Mouse (Mus musculus) right cerebral cortex, postnatal 14 days (tissue): ENCODE results near the gene Cped1.
"Not testable (repeated sequence)": the region's sequence is repeated elsewhere in the genome, so short reads cannot be mapped to it uniquely, and the experiment has no call there.

Experiments used
- DNase-seq: peaks from one replicate; pipeline ENCODE4 v3.0.0; 2022

Cped1 gene

GRCm38 (mm10) chr6:22243321-22243720, 257.6 kb downstream of the Cped1 start:
- DNase-seq: no peak

DNA sequence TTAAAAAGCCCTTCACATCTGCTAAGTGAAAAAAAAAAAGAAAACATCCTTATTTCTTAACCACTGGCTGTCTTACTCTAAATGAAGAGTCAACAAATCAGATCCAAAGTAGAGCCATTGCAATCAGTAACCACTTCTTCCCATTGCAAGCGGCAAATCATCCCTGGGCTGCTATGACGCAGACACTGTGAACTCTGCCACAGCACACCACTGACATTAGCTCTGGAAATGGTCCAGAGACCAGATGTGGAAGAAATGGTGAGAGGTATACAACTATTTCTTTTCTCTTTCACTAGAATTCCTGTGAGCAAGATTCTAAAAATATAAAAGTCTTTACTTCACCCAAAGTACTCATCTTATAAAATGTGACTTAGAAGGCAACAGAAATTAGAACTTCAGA, 261.0 kb downstream of the Cped1 start:
- DNase-seq: no peak

- no peak for DNase-seq
These were observed 273.1 kb downstream of the Cped1 start for GRCm38 (mm10) chr6:22258784-22259183.

DNA sequence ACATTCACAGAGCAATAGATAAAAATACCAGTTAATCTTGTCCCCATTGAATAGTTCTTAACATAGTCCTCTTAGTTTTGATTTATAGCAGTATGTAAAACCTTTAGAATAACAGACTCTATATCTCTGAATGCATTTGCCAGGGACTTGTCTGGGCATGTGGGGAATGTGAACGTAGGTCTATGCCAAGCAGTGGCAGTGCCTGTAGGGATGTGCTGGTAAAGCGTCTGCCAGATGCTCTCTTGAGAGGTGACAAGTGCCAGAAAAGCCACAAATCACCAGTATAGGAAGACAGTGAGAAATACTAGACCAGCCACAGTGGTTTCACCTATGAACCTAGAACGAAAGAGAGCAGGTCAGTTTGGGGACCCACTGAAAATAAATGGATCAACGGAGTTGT, 276.8 kb downstream of the Cped1 start:
- DNase-seq: no peak

DNA sequence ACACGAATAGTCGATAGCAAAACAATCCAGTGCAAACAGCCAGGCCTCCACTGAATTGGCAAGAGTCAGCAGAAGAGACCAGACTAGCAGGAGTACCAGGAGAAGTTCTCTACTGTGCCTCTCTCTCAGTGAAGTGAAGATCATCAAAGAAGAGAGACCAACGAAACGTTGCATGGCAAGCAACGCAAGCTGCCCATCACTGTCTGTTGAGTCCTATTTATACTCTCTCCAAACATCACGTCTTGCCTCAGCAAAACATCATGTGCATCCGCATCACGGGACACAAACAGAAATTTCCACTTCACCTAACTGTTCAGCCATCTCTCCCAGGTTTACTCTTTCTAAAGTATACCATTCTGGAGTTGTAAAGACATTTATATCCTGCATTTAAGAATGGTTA, 278.4 kb downstream of the Cped1 start:
- not testable (repeated sequence) for DNase-seq

DNA sequence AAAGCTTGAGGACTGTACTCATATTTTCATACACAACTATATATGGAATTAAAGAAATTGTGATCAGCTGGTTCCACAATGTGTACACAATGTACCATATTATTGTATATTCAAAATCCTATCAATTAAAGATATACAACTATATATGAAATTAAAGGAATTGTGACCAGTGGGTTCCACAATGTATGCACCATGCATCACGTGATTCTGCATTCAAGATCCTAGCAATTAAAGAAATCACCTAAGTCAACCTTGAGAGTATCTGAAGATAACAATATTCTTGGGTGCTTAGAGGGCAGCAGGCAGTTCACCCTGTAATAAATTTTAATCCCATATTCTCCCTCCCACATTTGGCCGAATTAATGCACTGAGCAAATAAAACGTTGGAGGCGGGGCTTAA, 280.3 kb downstream of the Cped1 start:
- no peak for DNase-seq

- DNase-seq: no peak
These were observed 282.3 kb downstream of the Cped1 start for GRCm38 (mm10) chr6:22267807-22268667.

- no peak for DNase-seq
These were observed 283.0 kb downstream of the Cped1 start for GRCm38 (mm10) chr6:22268677-22269076.

GRCm38 (mm10) chr6:22269840-22270521, 284.3 kb downstream of the Cped1 start:
- DNase-seq: no peak

- DNase-seq: no peak
These were observed 292.2 kb downstream of the Cped1 start for GRCm38 (mm10) chr6:22277941-22278340.

- peak; percentile 24 for DNase-seq
These were observed 294.6 kb downstream of the Cped1 start for GRCm38 (mm10) chr6:22280217-22280861.

DNA sequence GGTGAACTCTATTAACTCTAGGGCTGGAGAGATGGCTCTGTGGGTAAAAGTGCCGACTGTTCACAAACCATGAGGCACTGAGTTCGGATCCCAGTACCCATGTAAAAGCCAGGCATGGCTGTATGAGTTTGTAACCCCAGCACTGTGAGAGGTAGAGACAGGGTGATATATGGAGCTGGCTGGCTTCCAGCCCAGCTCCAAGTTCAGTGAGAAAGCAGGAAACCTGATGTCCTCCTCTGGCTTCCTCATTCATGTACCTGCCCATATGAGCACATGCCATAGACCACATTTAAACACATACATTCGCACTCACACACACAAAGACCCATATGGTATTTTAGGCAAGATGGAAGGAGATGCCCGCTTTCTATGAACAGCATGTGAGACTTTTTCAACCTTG, 296.7 kb downstream of the Cped1 start:
- no peak for DNase-seq

DNA sequence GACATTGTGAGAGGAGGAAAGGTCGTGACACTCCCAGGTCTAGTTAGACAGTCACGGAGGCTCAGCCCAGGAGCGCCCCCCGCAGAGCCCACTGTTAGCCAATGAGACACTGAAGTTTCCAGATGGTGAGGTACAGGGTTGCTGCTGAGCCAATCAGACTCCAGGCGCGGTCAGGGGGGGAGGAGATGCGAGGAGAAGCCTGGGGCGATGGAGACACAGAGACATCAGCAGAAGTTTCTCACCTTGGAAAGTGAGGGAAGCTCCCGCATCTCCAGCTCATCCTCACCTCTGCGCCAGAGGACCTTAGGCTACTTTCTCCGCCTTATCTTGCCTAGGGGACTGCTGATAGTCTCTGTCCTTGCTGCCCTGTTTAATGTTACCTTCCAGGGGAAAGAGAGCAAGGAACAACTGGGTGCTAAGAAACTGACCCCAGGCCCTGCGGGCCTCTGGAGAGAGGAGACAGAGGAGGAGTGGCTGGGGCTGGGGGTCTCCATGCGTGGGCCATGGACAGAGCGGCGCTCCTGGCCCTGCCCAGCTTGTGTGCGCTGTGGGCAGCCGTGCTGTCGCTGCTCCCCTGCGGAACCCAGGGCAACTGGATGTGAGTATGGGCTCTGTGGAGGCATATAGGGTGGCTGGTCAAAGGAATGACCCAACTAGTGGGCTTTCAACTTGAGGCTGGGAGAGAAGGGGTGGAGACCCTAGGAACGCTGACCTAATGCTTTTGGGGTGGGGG, 302.5 kb downstream of the Cped1 start, which contains the start of gene Wnt16:
Wnt16 (plus strand) TSS at position 224 of the 733 bp plus-strand sequence.
- DNase-seq: peak; percentile 28

DNA sequence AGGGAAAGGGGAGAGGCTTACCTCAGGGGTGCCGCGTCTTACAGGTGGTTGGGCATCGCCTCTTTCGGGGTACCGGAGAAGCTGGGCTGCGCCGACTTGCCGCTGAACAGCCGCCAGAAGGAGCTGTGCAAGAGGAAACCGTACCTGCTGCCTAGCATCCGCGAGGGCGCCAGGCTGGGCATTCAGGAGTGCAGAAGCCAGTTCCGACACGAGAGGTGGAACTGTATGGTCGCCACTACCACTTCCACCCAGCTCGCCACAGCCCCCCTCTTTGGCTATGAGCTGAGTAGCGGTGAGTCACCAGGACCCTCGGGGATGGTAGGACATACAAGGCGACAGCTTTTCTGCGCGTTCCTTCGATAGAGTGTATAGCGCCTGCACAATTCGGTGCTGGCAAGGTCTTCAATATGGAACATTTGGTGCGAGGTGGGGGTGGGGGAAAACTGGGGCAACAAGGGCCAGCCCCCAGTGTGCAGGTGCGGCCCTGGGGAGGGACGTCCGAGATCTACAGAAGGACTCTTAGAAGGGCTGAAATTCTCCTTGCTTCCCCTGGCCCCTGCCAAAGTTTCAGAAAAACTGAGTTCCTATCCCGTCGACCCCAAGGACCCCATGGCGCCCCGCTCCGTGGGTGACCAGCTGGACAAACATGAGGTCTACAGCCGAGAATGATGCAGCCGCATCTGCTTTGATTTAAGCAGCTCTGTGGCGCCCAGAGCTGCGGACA, 303.2 kb downstream of the Cped1 start:
- peak; percentile 41 for DNase-seq

GRCm38 (mm10) chr6:22289461-22290021, 303.8 kb downstream of the Cped1 start:
- DNase-seq: no peak

DNA sequence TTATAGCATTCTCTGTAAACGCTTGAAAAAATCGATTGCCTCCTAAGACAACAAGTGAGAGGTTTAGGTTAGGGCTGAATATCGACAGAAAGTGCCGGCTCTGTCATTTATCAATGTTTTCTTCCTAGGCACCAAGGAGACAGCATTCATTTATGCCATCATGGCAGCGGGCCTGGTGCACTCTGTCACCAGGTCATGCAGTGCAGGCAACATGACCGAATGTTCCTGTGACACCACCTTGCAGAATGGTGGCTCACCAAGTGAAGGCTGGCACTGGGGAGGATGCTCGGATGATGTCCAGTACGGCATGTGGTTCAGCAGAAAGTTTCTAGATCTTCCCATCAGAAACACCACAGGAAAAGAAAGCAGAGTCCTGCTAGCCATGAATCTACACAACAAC, 305.1 kb downstream of the Cped1 start:
- no peak for DNase-seq

DNA sequence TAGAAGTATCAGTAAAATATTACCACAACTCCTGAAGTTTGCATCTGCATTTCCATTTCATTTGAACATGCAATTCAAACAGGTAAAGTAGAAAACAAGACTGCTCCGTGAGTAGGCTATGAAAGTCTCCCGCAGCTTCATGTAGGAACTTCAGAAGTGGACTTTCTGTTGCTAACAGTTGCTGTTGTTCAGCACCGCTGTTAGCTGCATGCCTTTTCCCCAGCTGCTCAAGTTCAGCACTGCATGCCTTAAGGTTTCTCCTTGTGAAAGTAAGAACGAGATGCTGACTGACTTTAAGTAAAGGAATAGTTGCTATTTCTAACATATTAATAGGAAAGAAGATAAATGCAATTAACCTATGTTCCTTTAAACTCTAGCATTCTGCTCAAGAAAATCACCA, 306.3 kb downstream of the Cped1 start:
- DNase-seq: no peak

DNA sequence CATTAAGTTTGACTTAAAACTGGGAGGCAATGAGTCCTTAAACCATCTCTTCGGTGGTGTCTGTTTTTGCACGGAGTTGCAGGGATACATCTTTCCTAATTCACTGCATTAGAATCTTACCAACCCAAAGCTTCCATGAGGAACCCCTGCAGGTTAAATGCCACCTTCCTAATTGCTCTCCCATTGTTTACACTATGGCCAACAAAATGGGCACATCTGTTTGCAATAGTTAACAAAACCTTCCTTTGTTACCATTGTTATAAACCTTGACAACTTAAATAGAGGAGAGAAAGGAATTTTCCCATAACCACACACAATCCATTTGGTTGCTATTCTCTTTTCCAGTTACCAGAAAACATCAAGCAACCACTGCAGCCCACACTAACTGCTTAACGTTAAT, 308.2 kb downstream of the Cped1 start:
- DNase-seq: no peak

- DNase-seq: no peak
These were observed 311.3 kb downstream of the Cped1 start for GRCm38 (mm10) chr6:22297028-22297427.

GRCm38 (mm10) chr6:22298059-22298458, 312.3 kb downstream of the Cped1 start:
- DNase-seq: no peak
